Mouse (Mus musculus) midbrain, embryonic 16.5 days (tissue): ENCODE data around the gene Gm49450. TPM values are rescaled to one million over a fixed set of nuclear protein-coding genes. Genes with fewer than 3 reads are reported as not detected.

ENCODE experiments used
- ATAC-seq: fragments of 200-750 bp; cut with Nextera tagmentation; 2 replicates; pipeline ENCODE4 v1.8.0; 2017; ENCODE audit warnings: moderate TSS enrichment
- H3K27ac ChIP-seq: fragments of 300-500 bp; sonication (generic); 2 replicates; pipeline ENCODE4 v1.5.1; 2014; ENCODE audit warnings: mild to moderate bottlenecking, low read length, mixed read lengths
- H3K27me3 ChIP-seq: fragments of 300-500 bp; sonication (generic); 2 replicates; pipeline ENCODE4 v1.6.1; 2014; ENCODE audit warnings: low read depth, low read length, mixed read lengths; ENCODE audit not compliant: control insufficient read depth, insufficient read depth
- H3K36me3 ChIP-seq: fragments of 300-500 bp; sonication (generic); 2 replicates; pipeline ENCODE4 v1.6.1; 2014; ENCODE audit warnings: mild to moderate bottlenecking, low read length, moderate library complexity, mixed read lengths; ENCODE audit not compliant: control insufficient read depth, insufficient read depth
- H3K4me1 ChIP-seq: fragments of 300-500 bp; sonication (generic); 2 replicates; pipeline ENCODE4 v1.6.1; 2014; ENCODE audit warnings: mild to moderate bottlenecking, low read length, mixed read lengths; ENCODE audit not compliant: control insufficient read depth, insufficient read depth
- H3K4me2 ChIP-seq: fragments of 300-500 bp; sonication (generic); 2 replicates; pipeline ENCODE4 v1.6.1; 2014; ENCODE audit warnings: mild to moderate bottlenecking, low read length, mixed read lengths
- H3K4me3 ChIP-seq: fragments of 300-500 bp; sonication (generic); 2 replicates; pipeline ENCODE4 v1.5.1; 2014; ENCODE audit warnings: low read depth, mild to moderate bottlenecking, low read length, moderate library complexity, mixed read lengths
- H3K9ac ChIP-seq: fragments of 300-500 bp; sonication (generic); 2 replicates; pipeline ENCODE4 v1.6.1; 2014; ENCODE audit warnings: low read depth, low read length, mixed read lengths
- H3K9me3 ChIP-seq: fragments of 300-500 bp; sonication (generic); replicated peaks from 2 replicates; pipeline ENCODE4 v1.6.1; 2014; ENCODE audit warnings: mild to moderate bottlenecking, low read length, mixed read lengths; ENCODE audit not compliant: control insufficient read depth, poor library complexity, severe bottlenecking
- WGBS: fragments of 180-500 bp; shearing (Covaris S2); extraction: QIAGEN DNeasy Blood & Tissue Kit; methylation state at CpG from one replicate; pipeline ENCODE4 v1.1.7; 2014; 5-methylcytosine and 5-hydroxymethylcytosine counted together
- polyA plus RNA-seq: library from polyadenylated mRNA; unstranded; fragments of >200 nt; fragmentation: Nextera tagmentation; extraction: Ambion mirVana; gene quantifications from 2 replicates; pipeline ENCODE4 v1.2.1, GENCODE M21; 2015

Gm49450 gene
- not detected in 2 replicates for polyA plus RNA-seq

GRCm38 (mm10) chr15:98953401-98954356, at the start of gene Gm49450, which contains the start of gene Tuba1a:
Gene Gm49450, minus strand, starts transcription at chr15:98953551.
Gene Tuba1a, minus strand, starts transcription at chr15:98953703.
- WGBS: under 1% methylated on average over 28 of the region's 28 CpGs
- no peaks in the 10 kb centered on the region for H3K9me3 ChIP-seq
- H3K4me2 ChIP-seq: peak within 1 kb of the TSS; percentile 62
- no peaks in the 10 kb centered on the region for H3K27me3 ChIP-seq
- H3K4me3 ChIP-seq: peak within 1 kb of the TSS; percentile 94
- peak; percentile 98 for ATAC-seq
- peak within 1 kb of the TSS; percentile 100 for H3K27ac ChIP-seq
- peaks cover 9% of the 10 kb centered on the region for H3K4me1 ChIP-seq
- H3K9ac ChIP-seq: peak within 1 kb of the TSS; percentile 100
- H3K36me3 ChIP-seq: peaks cover 3% of the 10 kb centered on the region; the same call in 1 of the 2 replicates

- Histone ChIP-seq H3K9me3 (no peaks in the 10 kb centered on the region), H3K4me3 (peak overlapping the region; percentile 9; the same call in 1 of the 2 replicates), H3K36me3 (no peaks in the 10 kb centered on the region), H3K27ac (no peak overlapping the region), H3K27me3 (no peaks in the 10 kb centered on the region; the same call in 1 of the 2 replicates), H3K9ac (peak overlapping the region; percentile 28; the same call in 1 of the 2 replicates), H3K4me1 (peaks cover 13% of the 10 kb centered on the region), H3K4me2 (peak overlapping the region; percentile 46)
- ATAC-seq: 0 out of 2 replicates have a peak, but pooled peaks have one; percentile 36
- 10% methylated on average over 17 of the region's 17 CpGs for WGBS
These were observed 48.1 kb upstream of the Gm49450 start for GRCm38 (mm10) chr15:99001451-99001931.

DNA sequence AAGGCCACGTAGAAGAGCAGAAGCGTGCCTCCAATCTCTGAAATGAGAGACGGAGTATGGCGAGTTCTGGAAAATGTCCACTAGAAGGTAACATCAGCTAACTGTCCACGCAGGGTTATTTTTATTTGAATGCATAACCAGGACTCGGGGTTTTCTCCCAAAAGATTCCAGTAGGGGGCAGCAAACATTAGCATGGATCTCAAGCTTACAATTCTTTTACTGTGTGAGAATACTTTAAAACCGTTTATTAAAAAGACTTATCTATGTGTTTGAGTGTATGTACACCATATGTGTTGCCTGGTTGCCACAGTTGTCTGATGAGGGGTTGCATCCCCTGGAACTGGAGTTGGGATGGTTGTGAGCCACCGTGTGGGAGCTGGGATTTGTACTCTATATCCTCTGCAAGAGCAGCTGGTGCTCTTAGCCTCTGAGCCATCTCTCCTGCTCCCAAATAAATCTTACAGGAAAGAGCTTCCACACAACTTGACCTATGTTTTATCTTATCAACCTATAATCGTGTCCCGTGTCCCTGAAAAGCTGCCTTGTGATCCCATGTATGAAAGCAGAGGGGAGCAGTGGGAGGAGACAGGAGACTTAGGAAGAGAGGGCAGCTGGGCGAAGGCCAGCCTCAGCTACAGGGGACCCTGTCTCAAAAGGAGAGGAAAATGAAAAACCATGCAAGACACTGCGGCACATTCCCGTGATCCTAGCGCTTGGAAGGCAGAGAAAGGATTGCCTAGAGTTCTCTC, 47.4 kb upstream of the Gm49450 start:
- 35% methylated on average over 14 of the region's 14 CpGs for WGBS
- H3K4me2 ChIP-seq: no peak overlapping the region
- no peak for ATAC-seq
- H3K27ac ChIP-seq: 0 out of 2 replicates have a peak overlapping the region, but pooled peaks have one; percentile 9
- no peaks in the 10 kb centered on the region for H3K36me3 ChIP-seq
- no peaks in the 10 kb centered on the region for H3K9me3 ChIP-seq
- H3K27me3 ChIP-seq: no peaks in the 10 kb centered on the region; the same call in 1 of the 2 replicates
- no peak overlapping the region for H3K9ac ChIP-seq
- H3K4me3 ChIP-seq: no peak overlapping the region
- H3K4me1 ChIP-seq: peaks cover 13% of the 10 kb centered on the region

DNA sequence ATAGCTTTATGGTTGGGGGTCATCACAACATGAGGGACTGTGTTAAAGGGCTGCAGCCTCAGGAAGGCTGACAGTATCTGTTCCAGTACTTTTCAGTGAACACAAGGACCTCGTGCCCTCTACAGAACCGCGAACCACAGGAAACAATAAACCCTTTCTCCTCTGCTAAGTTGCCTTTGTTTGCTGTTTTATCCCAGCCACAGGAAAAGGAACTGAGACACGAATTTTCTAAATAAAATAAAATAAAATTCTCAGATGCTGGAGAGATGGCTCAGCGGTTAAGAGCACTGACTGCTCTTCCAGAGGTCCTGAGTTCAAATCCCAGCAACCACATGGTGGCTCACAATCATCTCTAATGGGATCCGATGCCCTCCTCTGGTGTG, 45.4 kb upstream of the Gm49450 start:
- H3K9me3 ChIP-seq: no peaks in the 10 kb centered on the region
- no peak overlapping the region for H3K27ac ChIP-seq
- no peak for ATAC-seq
- WGBS: 38% methylated on average over 6 of the region's 6 CpGs
- no peak overlapping the region for H3K4me3 ChIP-seq
- H3K36me3 ChIP-seq: no peaks in the 10 kb centered on the region
- no peak overlapping the region for H3K4me2 ChIP-seq
- H3K4me1 ChIP-seq: peaks cover 13% of the 10 kb centered on the region
- no peaks in the 10 kb centered on the region; the same call in 1 of the 2 replicates for H3K27me3 ChIP-seq
- no peak overlapping the region for H3K9ac ChIP-seq

DNA sequence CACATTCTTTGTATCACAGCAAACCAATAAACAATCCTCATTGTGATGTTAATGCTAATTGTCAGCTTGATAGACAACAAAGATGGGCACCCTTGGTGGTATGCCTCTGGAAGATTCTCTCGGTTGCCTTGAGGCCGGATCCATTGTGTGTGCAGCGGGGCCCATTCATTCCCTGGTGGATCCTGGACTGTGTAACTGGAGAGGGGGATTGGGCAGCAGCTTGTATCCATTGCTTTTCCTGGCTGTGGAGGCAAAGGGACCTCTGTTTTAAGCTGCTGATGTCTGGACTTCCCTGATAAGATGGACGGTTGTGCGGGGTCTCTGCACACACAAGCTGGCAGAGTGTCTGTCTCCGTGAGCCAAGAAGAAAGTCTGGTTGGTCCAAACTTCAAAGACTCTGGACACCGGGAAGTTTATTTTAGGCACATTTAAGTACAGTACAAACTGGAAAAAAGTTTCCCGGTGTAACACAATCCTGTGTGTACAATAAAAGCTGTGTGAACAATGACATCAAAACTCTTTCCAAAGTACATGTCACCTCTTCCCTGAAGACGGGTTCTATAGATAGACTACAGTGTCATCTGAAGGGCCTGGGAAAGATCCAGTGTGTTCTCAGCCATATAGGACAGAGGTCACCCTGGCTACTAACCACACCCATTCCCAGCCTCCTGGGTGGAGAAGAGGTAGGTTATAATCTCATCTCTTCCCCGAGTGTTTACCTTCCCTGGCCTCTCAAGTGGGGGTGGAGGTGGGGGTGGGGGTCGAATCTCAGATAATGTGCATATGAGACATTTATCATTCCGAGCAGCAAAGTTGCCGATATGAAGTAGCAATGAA, 44.8 kb upstream of the Gm49450 start:
- 49% methylated on average over 13 of the region's 13 CpGs for WGBS
- Histone ChIP-seq H3K4me3 (no peak overlapping the region), H3K9ac (no peak overlapping the region), H3K36me3 (no peaks in the 10 kb centered on the region), H3K4me1 (peaks cover 13% of the 10 kb centered on the region), H3K4me2 (no peak overlapping the region), H3K27ac (no peak overlapping the region), H3K27me3 (no peaks in the 10 kb centered on the region; the same call in 1 of the 2 replicates), H3K9me3 (no peaks in the 10 kb centered on the region)
- no peak for ATAC-seq

- WGBS: 81% methylated on average over 7 of the region's 7 CpGs
- Histone ChIP-seq H3K27me3 (no peaks in the 10 kb centered on the region), H3K4me3 (no peak overlapping the region), H3K27ac (no peak overlapping the region), H3K36me3 (no peaks in the 10 kb centered on the region), H3K4me2 (no peak overlapping the region), H3K9ac (no peak overlapping the region), H3K4me1 (peaks cover 14% of the 10 kb centered on the region), H3K9me3 (no peaks in the 10 kb centered on the region)
- no peak for ATAC-seq
These were observed 43.5 kb upstream of the Gm49450 start for GRCm38 (mm10) chr15:98996840-98997239.

GRCm38 (mm10) chr15:98994957-98995520, 41.7 kb upstream of the Gm49450 start:
- Histone ChIP-seq H3K9me3 (no peaks in the 10 kb centered on the region), H3K4me1 (peaks cover 22% of the 10 kb centered on the region), H3K27me3 (no peaks in the 10 kb centered on the region), H3K9ac (no peak overlapping the region), H3K4me2 (no peak overlapping the region), H3K4me3 (no peak overlapping the region), H3K36me3 (no peaks in the 10 kb centered on the region), H3K27ac (no peak overlapping the region)
- WGBS: 77% methylated on average over 9 of the region's 9 CpGs
- ATAC-seq: no peak

DNA sequence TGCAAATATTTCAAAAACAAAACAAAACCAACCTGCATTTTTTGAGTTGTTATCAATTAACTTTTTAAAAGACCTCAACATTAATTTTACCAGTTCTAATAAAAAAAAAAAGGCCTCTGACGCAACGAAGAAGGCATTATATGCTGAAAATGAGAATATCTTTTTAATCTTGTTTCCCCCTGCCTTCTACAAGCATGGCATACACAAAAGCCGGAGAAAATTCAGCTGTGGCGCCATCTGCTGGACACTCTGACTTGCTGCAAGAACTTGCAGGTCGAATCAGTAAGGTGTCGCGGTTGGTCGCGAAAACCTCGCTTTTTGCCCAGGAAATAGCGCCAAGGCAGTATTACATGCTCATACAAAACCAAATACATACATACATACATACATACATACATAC, 40.5 kb upstream of the Gm49450 start:
- Histone ChIP-seq H3K4me1 (peaks cover 34% of the 10 kb centered on the region), H3K27me3 (no peaks in the 10 kb centered on the region), H3K9me3 (no peaks in the 10 kb centered on the region), H3K36me3 (no peaks in the 10 kb centered on the region), H3K27ac (peak overlapping the region; percentile 98), H3K4me3 (peak overlapping the region; percentile 48; the same call in 1 of the 2 replicates), H3K9ac (0 out of 2 replicates have a peak overlapping the region, but pooled peaks have one; percentile 82), H3K4me2 (peak overlapping the region; percentile 93)
- no peak for ATAC-seq
- 1% methylated on average over 11 of the region's 11 CpGs for WGBS
